Mouse (Mus musculus): ENCODE results near the gene Gm17949. TPM values are rescaled to one million over a fixed set of nuclear protein-coding genes. Genes with fewer than 3 reads are reported as not detected.
A peak's percentile ranks its signal among the peaks of the same experiment; 100 is the strongest.

Gm17949 gene
- total and polyA plus RNA-seq, 2 experiments from 2014 or later: 0.28 TPM; not detected in 1

GRCm38 (mm10) chr17:57062548-57062947 lies 51.3 kb downstream of the Gm17949 start:
- no peak for DNase-seq (ENCODE audit: low spot score)
- Histone ChIP-seq H3K9ac (replicated peaks; ENCODE audit: low read length) (no peak overlapping the region), H3K36me3 (ENCODE audit: insufficient read depth, low read length) (no peaks in the 10 kb centered on the region), H3K4me3 (ENCODE audit: low read length) (peak overlapping the region; percentile 35), H3K4me1 (ENCODE audit: insufficient read depth, low read length) (peaks cover 8% of the 10 kb centered on the region; the same call in 1 of the 2 replicates), H3K27me3 (ENCODE audit: insufficient read depth, low read length) (peaks cover 12% of the 10 kb centered on the region), H3K4me2 (ENCODE audit: low read depth, low read length) (peak overlapping the region; percentile 66), H3K9me3 (ENCODE audit: low read length) (no peaks in the 10 kb centered on the region), H3K27ac (no peak overlapping the region)
- TF ChIP-seq CTCF (IDR thresholded peaks at IDR 0.05; ENCODE audit: low read depth): no peak
- under 1% methylated on average over 21 of the region's 22 CpGs for WGBS
- ATAC-seq: no peak

GRCm38 (mm10) chr17:57063031-57063430 lies 51.8 kb downstream of the Gm17949 start:
- DNase-seq (ENCODE audit: low spot score): no peak
- Histone ChIP-seq H3K9ac (replicated peaks; ENCODE audit: low read length) (no peak overlapping the region), H3K4me3 (ENCODE audit: low read length) (no peak overlapping the region), H3K27me3 (ENCODE audit: insufficient read depth, low read length) (peaks cover 12% of the 10 kb centered on the region), H3K9me3 (ENCODE audit: low read length) (no peaks in the 10 kb centered on the region), H3K27ac (no peak overlapping the region), H3K4me2 (ENCODE audit: low read depth, low read length) (no peak overlapping the region), H3K4me1 (ENCODE audit: insufficient read depth, low read length) (peaks cover 8% of the 10 kb centered on the region; the same call in 1 of the 2 replicates), H3K36me3 (ENCODE audit: insufficient read depth, low read length) (no peaks in the 10 kb centered on the region)
- TF ChIP-seq CTCF (IDR thresholded peaks at IDR 0.05; ENCODE audit: low read depth): no peak
- 13% methylated on average over 8 of the region's 8 CpGs for WGBS
- no peak for ATAC-seq

GRCm38 (mm10) chr17:57066908-57067307 lies 55.6 kb downstream of the Gm17949 start:
- DNase-seq (ENCODE audit: low spot score) (no peak), ATAC-seq (no peak)
- no peak overlapping the region for H3K4me3 ChIP-seq (ENCODE audit: low read length)
- no peak overlapping the region for H3K4me2 ChIP-seq (ENCODE audit: low read depth, low read length)
- peaks cover 3% of the 10 kb centered on the region; the same call in 1 of the 2 replicates for H3K4me1 ChIP-seq (ENCODE audit: insufficient read depth, low read length)
- no peak for TF ChIP-seq CTCF (IDR thresholded peaks at IDR 0.05; ENCODE audit: low read depth)
- H3K27me3 ChIP-seq (ENCODE audit: insufficient read depth, low read length): peaks cover 8% of the 10 kb centered on the region
- no peak overlapping the region for H3K9ac ChIP-seq (replicated peaks; ENCODE audit: low read length)
- H3K36me3 ChIP-seq (ENCODE audit: insufficient read depth, low read length): no peaks in the 10 kb centered on the region
- H3K27ac ChIP-seq: no peak overlapping the region
- no peaks in the 10 kb centered on the region for H3K9me3 ChIP-seq (ENCODE audit: low read length)
- 61% methylated on average over 5 of the region's 5 CpGs for WGBS

- Histone ChIP-seq H3K9me3 (ENCODE audit: low read length) (no peaks in the 10 kb centered on the region), H3K27me3 (ENCODE audit: insufficient read depth, low read length) (no peaks in the 10 kb centered on the region), H3K36me3 (ENCODE audit: insufficient read depth, low read length) (no peaks in the 10 kb centered on the region), H3K4me3 (ENCODE audit: low read length) (peak overlapping the region; percentile 6; the same call in 1 of the 2 replicates), H3K9ac (replicated peaks; ENCODE audit: low read length) (no peak overlapping the region), H3K27ac (no peak overlapping the region), H3K4me2 (ENCODE audit: low read depth, low read length) (peak overlapping the region; percentile 23), H3K4me1 (ENCODE audit: insufficient read depth, low read length) (no peaks in the 10 kb centered on the region)
- no peak for DNase-seq (ENCODE audit: low spot score)
- 16% methylated on average over 9 of the region's 9 CpGs for WGBS
- no peak for TF ChIP-seq CTCF (IDR thresholded peaks at IDR 0.05; ENCODE audit: low read depth)
- ATAC-seq: no peak
Measured at GRCm38 (mm10) chr17:57070272-57070671, 59.0 kb downstream of the Gm17949 start.

- H3K27ac ChIP-seq: no peak overlapping the region
- H3K4me1 ChIP-seq (ENCODE audit: insufficient read depth, low read length): no peaks in the 10 kb centered on the region
- no peak overlapping the region for H3K9ac ChIP-seq (replicated peaks; ENCODE audit: low read length)
- no peaks in the 10 kb centered on the region for H3K36me3 ChIP-seq (ENCODE audit: insufficient read depth, low read length)
- peak overlapping the region; percentile 23; the same call in 1 of the 2 replicates for H3K4me2 ChIP-seq (ENCODE audit: low read depth, low read length)
- peak overlapping the region; percentile 6; the same call in 1 of the 2 replicates for H3K4me3 ChIP-seq (ENCODE audit: low read length)
- DNase-seq (ENCODE audit: low spot score) (peak; percentile 49), ATAC-seq (peak; percentile 41; the same call in 1 of the 2 replicates)
- no peaks in the 10 kb centered on the region for H3K27me3 ChIP-seq (ENCODE audit: insufficient read depth, low read length)
- TF ChIP-seq CTCF (IDR thresholded peaks at IDR 0.05; ENCODE audit: low read depth): no peak
- 3% methylated on average over 11 of the region's 11 CpGs for WGBS
- H3K9me3 ChIP-seq (ENCODE audit: low read length): no peaks in the 10 kb centered on the region
Measured at GRCm38 (mm10) chr17:57070699-57071098, 59.4 kb downstream of the Gm17949 start.

Other genes with a start within 250 kb of the Gm17949 start
- 79.0 and 96.5 TPM in 2 replicates for gene Dus3l, start 246.7 kb upstream of the Gm17949 start, total RNA-seq (2014; rRNA removed)
- 85.9 and 90.0 TPM in 2 replicates for gene Dus3l, start 246.7 kb upstream of the Gm17949 start, polyA plus RNA-seq (2015; fragmentation: Nextera tagmentation; extraction: Ambion mirVana)
- gene Prr22, start 241.2 kb upstream of the Gm17949 start, total RNA-seq (2014; rRNA removed): 0.21 and 2.6 TPM in 2 replicates
- gene Prr22, start 241.2 kb upstream of the Gm17949 start, polyA plus RNA-seq (2015; fragmentation: Nextera tagmentation; extraction: Ambion mirVana): 0.46 and 0.87 TPM in 2 replicates
- 4.9 and 9.8 TPM in 2 replicates for gene Rfx2, start 180.5 kb upstream of the Gm17949 start, total RNA-seq (2014; rRNA removed)
- gene Rfx2, start 180.5 kb upstream of the Gm17949 start, polyA plus RNA-seq (2015; fragmentation: Nextera tagmentation; extraction: Ambion mirVana): 3.7 and 4.4 TPM in 2 replicates
- gene Acsbg2, start 137.0 kb upstream of the Gm17949 start, total RNA-seq (2014; rRNA removed): not detected in 2 replicates
- gene Acsbg2, start 137.0 kb upstream of the Gm17949 start, polyA plus RNA-seq (2015; fragmentation: Nextera tagmentation; extraction: Ambion mirVana): not detected in 2 replicates
- not detected in 2 replicates for gene 1700061G19Rik, start 136.0 kb upstream of the Gm17949 start, total RNA-seq (2014; rRNA removed)
- gene 1700061G19Rik, start 136.0 kb upstream of the Gm17949 start, polyA plus RNA-seq (2015; fragmentation: Nextera tagmentation; extraction: Ambion mirVana): 0.34 and 0.35 TPM in 2 replicates
- gene Mllt1, start 76.1 kb upstream of the Gm17949 start, total RNA-seq (2014; rRNA removed): 131 and 135 TPM in 2 replicates
- 46.7 and 52.0 TPM in 2 replicates for gene Mllt1, start 76.1 kb upstream of the Gm17949 start, polyA plus RNA-seq (2015; fragmentation: Nextera tagmentation; extraction: Ambion mirVana)
- gene Acer1, start 29.3 kb upstream of the Gm17949 start, total RNA-seq (2014; rRNA removed): not detected in 2 replicates
- not detected in 2 replicates for gene Acer1, start 29.3 kb upstream of the Gm17949 start, polyA plus RNA-seq (2015; fragmentation: Nextera tagmentation; extraction: Ambion mirVana)
- 137 and 150 TPM in 2 replicates for gene Clpp, start 21.2 kb upstream of the Gm17949 start, total RNA-seq (2014; rRNA removed)
- gene Clpp, start 21.2 kb upstream of the Gm17949 start, polyA plus RNA-seq (2015; fragmentation: Nextera tagmentation; extraction: Ambion mirVana): 163 TPM in 2 replicates
- 58.0 and 70.3 TPM in 2 replicates for gene Alkbh7, start 14.1 kb upstream of the Gm17949 start, total RNA-seq (2014; rRNA removed)
- gene Alkbh7, start 14.1 kb upstream of the Gm17949 start, polyA plus RNA-seq (2015; fragmentation: Nextera tagmentation; extraction: Ambion mirVana): 66.0 and 70.2 TPM in 2 replicates
- gene Pspn, start 11.5 kb upstream of the Gm17949 start, total RNA-seq (2014; rRNA removed): not detected in 2 replicates
- gene Pspn, start 11.5 kb upstream of the Gm17949 start, polyA plus RNA-seq (2015; fragmentation: Nextera tagmentation; extraction: Ambion mirVana): not detected in 2 replicates
- gene Gtf2f1, start 181 bp upstream of the Gm17949 start, total RNA-seq (2014; rRNA removed): 28.8 and 32.9 TPM in 2 replicates
- 63.5 and 67.8 TPM in 2 replicates for gene Gtf2f1, start 181 bp upstream of the Gm17949 start, polyA plus RNA-seq (2015; fragmentation: Nextera tagmentation; extraction: Ambion mirVana)
- 61.7 and 71.3 TPM in 2 replicates for gene Khsrp, start 20.1 kb downstream of the Gm17949 start, total RNA-seq (2014; rRNA removed)
- gene Khsrp, start 20.1 kb downstream of the Gm17949 start, polyA plus RNA-seq (2015; fragmentation: Nextera tagmentation; extraction: Ambion mirVana): 26.4 and 27.0 TPM in 2 replicates
- not detected in 2 replicates for gene Slc25a41, start 30.2 kb downstream of the Gm17949 start, total RNA-seq (2014; rRNA removed)
- gene Slc25a41, start 30.2 kb downstream of the Gm17949 start, polyA plus RNA-seq (2015; fragmentation: Nextera tagmentation; extraction: Ambion mirVana): not detected in 2 replicates
- gene Crb3, start 47.6 kb downstream of the Gm17949 start, total RNA-seq (2014; rRNA removed): 7.1 and 8.2 TPM in 2 replicates
- gene Crb3, start 47.6 kb downstream of the Gm17949 start, polyA plus RNA-seq (2015; fragmentation: Nextera tagmentation; extraction: Ambion mirVana): 6.0 and 6.2 TPM in 2 replicates
- gene Slc25a23, start 48.4 kb downstream of the Gm17949 start, total RNA-seq (2014; rRNA removed): 122 and 150 TPM in 2 replicates
- gene Slc25a23, start 48.4 kb downstream of the Gm17949 start, polyA plus RNA-seq (2015; fragmentation: Nextera tagmentation; extraction: Ambion mirVana): 33.2 and 38.2 TPM in 2 replicates
- gene Dennd1c, start 67.0 kb downstream of the Gm17949 start, total RNA-seq (2014; rRNA removed): 1.5 and 3.8 TPM in 2 replicates
- gene Dennd1c, start 67.0 kb downstream of the Gm17949 start, polyA plus RNA-seq (2015; fragmentation: Nextera tagmentation; extraction: Ambion mirVana): 2.8 and 3.0 TPM in 2 replicates
- 201 and 209 TPM in 2 replicates for gene Tubb4a, start 76.3 kb downstream of the Gm17949 start, total RNA-seq (2014; rRNA removed)
- 295 and 346 TPM in 2 replicates for gene Tubb4a, start 76.3 kb downstream of the Gm17949 start, polyA plus RNA-seq (2015; fragmentation: Nextera tagmentation; extraction: Ambion mirVana)
- 3.1 and 8.1 TPM in 2 replicates for gene Tnfsf9, start 93.9 kb downstream of the Gm17949 start, total RNA-seq (2014; rRNA removed)
- 4.3 and 4.7 TPM in 2 replicates for gene Tnfsf9, start 93.9 kb downstream of the Gm17949 start, polyA plus RNA-seq (2015; fragmentation: Nextera tagmentation; extraction: Ambion mirVana)
- gene Cd70, start 138.3 kb downstream of the Gm17949 start, total RNA-seq (2014; rRNA removed): 1.0 and 3.7 TPM in 2 replicates
- gene Cd70, start 138.3 kb downstream of the Gm17949 start, polyA plus RNA-seq (2015; fragmentation: Nextera tagmentation; extraction: Ambion mirVana): 2.0 and 2.1 TPM in 2 replicates
- not detected in 2 replicates for gene Tnfsf14, start 182.7 kb downstream of the Gm17949 start, total RNA-seq (2014; rRNA removed)
- not detected in 2 replicates for gene Tnfsf14, start 182.7 kb downstream of the Gm17949 start, polyA plus RNA-seq (2015; fragmentation: Nextera tagmentation; extraction: Ambion mirVana)
- 0.78 and 0.86 TPM in 2 replicates for gene C3, start 216.7 kb downstream of the Gm17949 start, total RNA-seq (2014; rRNA removed)
- 1.8 and 2.5 TPM in 2 replicates for gene C3, start 216.7 kb downstream of the Gm17949 start, polyA plus RNA-seq (2015; fragmentation: Nextera tagmentation; extraction: Ambion mirVana)
- 19.6 and 21.3 TPM in 2 replicates for gene Gpr108, start 237.0 kb downstream of the Gm17949 start, total RNA-seq (2014; rRNA removed)
- gene Gpr108, start 237.0 kb downstream of the Gm17949 start, polyA plus RNA-seq (2015; fragmentation: Nextera tagmentation; extraction: Ambion mirVana): 23.6 and 24.1 TPM in 2 replicates
- gene Trip10, start 238.0 kb downstream of the Gm17949 start, total RNA-seq (2014; rRNA removed): 8.5 TPM in 2 replicates
- gene Trip10, start 238.0 kb downstream of the Gm17949 start, polyA plus RNA-seq (2015; fragmentation: Nextera tagmentation; extraction: Ambion mirVana): 7.6 and 7.8 TPM in 2 replicates